Mouse (Mus musculus): ENCODE data around the gene Auts2. TPM values are rescaled to one million over a fixed set of nuclear protein-coding genes. Genes with fewer than 3 reads are reported as not detected.

Auts2 gene
- polyA plus RNA-seq, 1 experiment: 10.4 TPM

DNA sequence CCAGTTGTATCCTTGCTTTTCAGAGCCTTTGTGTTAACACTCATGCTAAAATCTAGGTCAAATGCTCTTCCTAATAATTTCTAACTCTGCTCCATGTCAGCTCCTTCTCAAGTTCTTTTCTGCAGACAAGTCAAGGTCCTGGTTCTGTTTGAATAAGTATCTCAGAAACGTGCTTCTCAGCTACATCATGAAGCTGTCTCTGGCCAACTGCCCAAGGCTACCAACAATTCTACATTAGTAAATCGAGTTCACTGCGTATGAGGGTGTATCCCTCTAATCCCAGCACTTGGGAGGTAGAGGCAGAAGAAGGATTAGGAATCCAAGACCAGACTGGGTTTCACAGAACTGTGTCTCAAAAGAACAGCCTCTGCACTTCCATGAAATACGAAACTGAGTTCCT lies 1109.9 kb downstream of the Auts2 start:
- Histone ChIP-seq H3K36me3 (ENCODE audit: control insufficient read depth, insufficient read depth, low read length) (peaks cover 3% of the 10 kb centered on the region; the same call in 1 of the 2 replicates), H3K27me3 (ENCODE audit: control insufficient read depth, insufficient read depth, low read length) (no peaks in the 10 kb centered on the region), H3K27ac (ENCODE audit: insufficient read depth, low read depth, low read length) (no peak overlapping the region), H3K4me1 (ENCODE audit: control insufficient read depth, insufficient read depth, insufficient read length, low read length) (no peaks in the 10 kb centered on the region), H3K4me3 (ENCODE audit: low read depth, low read length) (no peak overlapping the region)
- TF ChIP-seq POLR2A (IDR thresholded peaks at IDR 0.05; ENCODE audit: low read depth, low read length) (no peak), CTCF (IDR thresholded peaks at IDR 0.05; ENCODE audit: extremely low read depth, insufficient read length, insufficient replicate concordance, low read depth, low read length) (no peak)
- 71% methylated on average over 4 of the region's 4 CpGs for WGBS

DNA sequence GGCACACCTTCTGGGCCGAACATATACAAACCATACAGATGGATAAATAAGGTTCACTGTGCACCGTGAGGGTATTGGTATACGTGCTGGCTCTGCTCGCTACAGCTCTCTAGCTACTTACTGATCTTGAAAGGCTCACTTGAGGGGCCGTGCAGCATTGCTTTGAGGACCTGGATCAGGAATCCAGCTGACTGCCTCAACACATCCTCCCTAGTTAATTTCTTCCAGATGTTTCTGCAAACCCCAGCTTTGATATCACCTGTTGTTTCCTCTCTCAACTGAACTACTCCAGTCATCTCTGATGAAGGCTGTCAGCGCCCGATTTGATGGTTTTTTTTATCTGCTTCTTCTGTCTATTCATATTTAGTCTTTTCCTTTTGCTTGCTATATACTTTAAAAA lies 1111.2 kb downstream of the Auts2 start:
- TF ChIP-seq POLR2A (IDR thresholded peaks at IDR 0.05; ENCODE audit: low read depth, low read length) (no peak), CTCF (IDR thresholded peaks at IDR 0.05; ENCODE audit: extremely low read depth, insufficient read length, insufficient replicate concordance, low read depth, low read length) (no peak)
- no peak overlapping the region for H3K27ac ChIP-seq (ENCODE audit: insufficient read depth, low read depth, low read length)
- H3K27me3 ChIP-seq (ENCODE audit: control insufficient read depth, insufficient read depth, low read length): no peaks in the 10 kb centered on the region

DNA sequence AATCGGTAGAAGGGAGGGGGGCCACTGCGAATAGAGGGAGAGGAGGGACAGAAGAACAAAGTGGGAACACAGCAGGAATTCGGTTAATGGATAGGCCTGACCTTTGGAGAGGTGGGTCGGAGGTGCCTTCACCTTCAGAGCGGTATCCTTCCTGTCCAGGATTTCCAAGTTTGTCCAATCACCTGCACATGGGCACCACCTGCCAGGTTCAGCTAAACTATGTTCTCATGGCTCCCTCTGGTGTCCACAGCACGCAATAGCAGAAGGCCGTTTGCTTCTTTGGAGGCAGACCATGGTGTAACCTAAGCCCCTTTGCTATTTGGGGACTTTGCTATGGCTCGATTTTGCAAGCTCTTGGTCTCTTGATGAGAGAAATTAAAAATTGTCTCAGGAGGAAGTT lies 1113.0 kb downstream of the Auts2 start:
- no peaks in the 10 kb centered on the region for H3K36me3 ChIP-seq (ENCODE audit: control insufficient read depth, insufficient read depth, low read length)
- WGBS: 20% methylated on average over 8 of the region's 8 CpGs
- no peaks in the 10 kb centered on the region for H3K27me3 ChIP-seq (ENCODE audit: control insufficient read depth, insufficient read depth, low read length)
- no peak overlapping the region for H3K4me3 ChIP-seq (ENCODE audit: low read depth, low read length)
- no peak overlapping the region for H3K27ac ChIP-seq (ENCODE audit: insufficient read depth, low read depth, low read length)
- no peaks in the 10 kb centered on the region for H3K4me1 ChIP-seq (ENCODE audit: control insufficient read depth, insufficient read depth, insufficient read length, low read length)
- TF ChIP-seq CTCF (IDR thresholded peaks at IDR 0.05; ENCODE audit: extremely low read depth, insufficient read length, insufficient replicate concordance, low read depth, low read length) (peak; percentile 77; the same call in 1 of the 2 replicates), POLR2A (IDR thresholded peaks at IDR 0.05; ENCODE audit: low read depth, low read length) (no peak)

More for the DNA sequence above, 1111.2 kb downstream of the Auts2 start:
- no peaks in the 10 kb centered on the region for H3K4me1 ChIP-seq (ENCODE audit: control insufficient read depth, insufficient read depth, insufficient read length, low read length)
- 82% methylated on average over 7 of the region's 7 CpGs for WGBS
- H3K4me3 ChIP-seq (ENCODE audit: low read depth, low read length): no peak overlapping the region
- H3K36me3 ChIP-seq (ENCODE audit: control insufficient read depth, insufficient read depth, low read length): no peaks in the 10 kb centered on the region

DNA sequence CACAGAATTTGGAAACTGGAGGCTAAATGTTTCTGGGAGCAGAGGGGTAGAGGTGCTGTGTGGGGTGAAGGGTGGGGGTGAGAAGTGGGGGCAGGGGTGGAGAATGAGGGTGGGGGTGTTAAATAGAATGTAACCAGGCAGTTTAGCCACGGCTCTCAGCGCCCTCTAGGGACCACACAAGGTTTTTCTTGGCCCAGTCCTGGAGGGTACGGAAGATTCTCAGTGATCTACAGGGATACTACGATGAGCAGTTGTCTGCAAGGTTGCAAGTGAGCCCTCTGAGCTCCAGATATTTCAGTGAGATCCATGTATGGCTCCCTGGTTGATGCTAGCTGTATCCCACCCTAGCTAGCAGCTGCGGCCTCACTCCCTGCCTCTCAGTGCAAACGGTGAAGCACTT lies 1113.6 kb downstream of the Auts2 start:
- no peak overlapping the region for H3K27ac ChIP-seq (ENCODE audit: insufficient read depth, low read depth, low read length)
- TF ChIP-seq CTCF (IDR thresholded peaks at IDR 0.05; ENCODE audit: extremely low read depth, insufficient read length, insufficient replicate concordance, low read depth, low read length) (peak; percentile 9; the same call in 1 of the 2 replicates), POLR2A (IDR thresholded peaks at IDR 0.05; ENCODE audit: low read depth, low read length) (no peak)
- no peaks in the 10 kb centered on the region for H3K36me3 ChIP-seq (ENCODE audit: control insufficient read depth, insufficient read depth, low read length)
- 40% methylated on average over 6 of the region's 6 CpGs for WGBS
- H3K27me3 ChIP-seq (ENCODE audit: control insufficient read depth, insufficient read depth, low read length): no peaks in the 10 kb centered on the region
- H3K4me1 ChIP-seq (ENCODE audit: control insufficient read depth, insufficient read depth, insufficient read length, low read length): no peaks in the 10 kb centered on the region
- no peak overlapping the region for H3K4me3 ChIP-seq (ENCODE audit: low read depth, low read length)

DNA sequence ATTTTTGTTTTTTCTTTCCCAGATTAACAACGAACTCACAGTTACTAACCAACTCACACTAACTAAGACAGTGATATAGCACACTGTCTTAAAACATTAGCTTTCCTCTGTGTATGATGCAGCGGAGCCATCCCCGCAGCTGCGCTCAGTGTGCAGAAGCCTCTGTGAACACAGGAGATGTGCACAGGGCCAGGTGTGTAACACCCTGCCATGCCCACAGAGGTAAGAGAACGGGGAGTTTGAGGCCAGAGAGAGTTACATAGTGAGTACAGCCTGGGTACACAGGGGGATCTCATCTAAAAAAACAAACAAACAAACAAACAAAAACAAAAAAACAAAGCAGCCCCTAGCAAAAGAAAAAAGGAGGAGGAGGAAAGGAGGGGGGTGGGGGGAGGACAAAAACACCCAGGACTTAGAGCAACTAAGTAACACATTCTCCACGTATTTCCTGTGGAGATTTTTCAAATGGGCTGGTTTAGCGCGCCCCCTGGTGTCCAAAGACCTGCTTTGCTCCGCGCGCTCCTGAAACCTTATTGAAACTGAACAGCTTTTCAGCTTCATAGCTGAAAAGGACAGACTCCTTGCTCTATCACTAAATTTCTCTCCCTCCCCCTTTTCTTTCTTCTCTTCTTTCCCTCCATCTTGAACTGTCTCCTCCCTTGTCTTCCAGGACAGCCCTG lies 1115.3 kb downstream of the Auts2 start:
- WGBS: 31% methylated on average over 11 of the region's 11 CpGs
- TF ChIP-seq CTCF (IDR thresholded peaks at IDR 0.05; ENCODE audit: extremely low read depth, insufficient read length, insufficient replicate concordance, low read depth, low read length) (peak; percentile 82; the same call in 1 of the 2 replicates), POLR2A (IDR thresholded peaks at IDR 0.05; ENCODE audit: low read depth, low read length) (no peak)
- no peaks in the 10 kb centered on the region for H3K27me3 ChIP-seq (ENCODE audit: control insufficient read depth, insufficient read depth, low read length)
- no peak overlapping the region for H3K27ac ChIP-seq (ENCODE audit: insufficient read depth, low read depth, low read length)
- H3K36me3 ChIP-seq (ENCODE audit: control insufficient read depth, insufficient read depth, low read length): no peaks in the 10 kb centered on the region
- no peak overlapping the region for H3K4me3 ChIP-seq (ENCODE audit: low read depth, low read length)
- H3K4me1 ChIP-seq (ENCODE audit: control insufficient read depth, insufficient read depth, insufficient read length, low read length): no peaks in the 10 kb centered on the region

DNA sequence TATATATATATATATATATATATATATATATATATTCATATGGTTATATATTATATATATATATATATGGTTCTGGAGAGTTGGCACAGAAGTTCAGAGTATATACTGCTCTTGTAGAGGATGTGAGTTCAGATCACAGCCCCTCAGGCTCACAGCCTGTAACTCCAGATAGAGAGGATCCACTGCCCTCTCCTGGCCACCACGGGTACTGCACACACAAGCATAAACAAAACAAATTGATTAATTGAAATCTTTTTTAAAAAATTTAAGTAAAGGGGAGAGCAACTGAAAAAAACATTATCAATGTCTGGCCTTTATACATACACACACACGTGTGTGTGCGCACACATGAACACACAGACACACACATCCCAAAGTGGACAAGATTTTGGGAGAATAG lies 1120.4 kb downstream of the Auts2 start:
- TF ChIP-seq POLR2A (IDR thresholded peaks at IDR 0.05; ENCODE audit: low read depth, low read length): no peak
- TF ChIP-seq CTCF (IDR thresholded peaks at IDR 0.05; ENCODE audit: extremely low read depth, insufficient read length, insufficient replicate concordance, low read depth, low read length): peak; percentile 25; the same call in 1 of the 2 replicates
- Histone ChIP-seq H3K27me3 (ENCODE audit: control insufficient read depth, insufficient read depth, low read length) (no peaks in the 10 kb centered on the region), H3K4me1 (ENCODE audit: control insufficient read depth, insufficient read depth, insufficient read length, low read length) (no peaks in the 10 kb centered on the region), H3K36me3 (ENCODE audit: control insufficient read depth, insufficient read depth, low read length) (no peaks in the 10 kb centered on the region), H3K4me3 (ENCODE audit: low read depth, low read length) (no peak overlapping the region), H3K27ac (ENCODE audit: insufficient read depth, low read depth, low read length) (no peak overlapping the region)
- WGBS: 86% methylated on average over 3 of the region's 3 CpGs

DNA sequence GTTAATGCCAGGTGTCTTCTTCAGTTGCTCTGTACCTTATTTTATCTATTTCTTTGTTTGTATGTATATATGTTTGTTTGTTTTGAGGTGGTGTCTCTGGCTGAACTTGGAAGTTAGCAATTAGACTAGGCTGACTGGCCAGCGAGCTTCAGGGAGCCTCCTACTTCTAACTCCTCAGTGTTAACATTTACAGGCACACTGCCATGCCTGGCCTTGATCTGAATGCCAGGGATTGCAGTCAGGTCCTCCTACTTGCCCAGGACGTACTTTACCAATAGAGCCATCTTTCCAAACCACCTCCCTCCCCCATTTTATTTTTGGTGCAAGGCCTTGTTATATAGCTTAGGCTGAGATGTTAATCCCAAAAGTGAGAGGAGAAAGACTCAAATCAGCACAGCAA lies 1122.7 kb downstream of the Auts2 start:
- 45% methylated on average over 2 of the region's 2 CpGs for WGBS
- H3K27me3 ChIP-seq (ENCODE audit: control insufficient read depth, insufficient read depth, low read length): no peaks in the 10 kb centered on the region
- H3K27ac ChIP-seq (ENCODE audit: insufficient read depth, low read depth, low read length): no peak overlapping the region
- no peak overlapping the region for H3K4me3 ChIP-seq (ENCODE audit: low read depth, low read length)
- H3K36me3 ChIP-seq (ENCODE audit: control insufficient read depth, insufficient read depth, low read length): no peaks in the 10 kb centered on the region
- no peak for TF ChIP-seq CTCF (IDR thresholded peaks at IDR 0.05; ENCODE audit: extremely low read depth, insufficient read length, insufficient replicate concordance, low read depth, low read length)
- TF ChIP-seq POLR2A (IDR thresholded peaks at IDR 0.05; ENCODE audit: low read depth, low read length): no peak
- H3K4me1 ChIP-seq (ENCODE audit: control insufficient read depth, insufficient read depth, insufficient read length, low read length): no peaks in the 10 kb centered on the region

All from small intestine, adult 2 months (tissue).